Mouse (Mus musculus) adrenal gland, adult 8-10 months (tissue): ENCODE measurements around the gene Enpp3. TPM values are rescaled to one million over a fixed set of nuclear protein-coding genes. Genes with fewer than 3 reads are reported as not detected.
"Not testable (repeated sequence)": the region's sequence is repeated elsewhere in the genome, so short reads cannot be mapped to it uniquely, and the experiment has no call there.

Experiments
- DNase-seq: peaks from one replicate; pipeline ENCODE4 v3.0.0; 2022
- total RNA-seq, 4 experiments: library from RNA; stranded (reverse); gene quantifications; 2 replicates each; pipeline ENCODE4 v1.2.4; 2022

Gene Enpp3
- total RNA-seq, 4 experiments from 2014 or later = 2.3 to 3.2 (median 2.4) TPM

- DNase-seq = no peak
Observed at GRCm38 (mm10) chr10:24822842-24823241, 19.8 kb downstream of the Enpp3 start.

GRCm38 (mm10) chr10:24821990-24822676 lies 20.5 kb downstream of the Enpp3 start:
- DNase-seq = no peak

GRCm38 (mm10) chr10:24819526-24819925 lies 23.1 kb downstream of the Enpp3 start:
- no peak for DNase-seq

- DNase-seq = no peak
Observed at GRCm38 (mm10) chr10:24810639-24811038, 32.0 kb downstream of the Enpp3 start.

- DNase-seq = no peak
Observed at GRCm38 (mm10) chr10:24806756-24807155, 35.9 kb downstream of the Enpp3 start.

- no peak for DNase-seq
Observed at GRCm38 (mm10) chr10:24805876-24806275, 36.7 kb downstream of the Enpp3 start.

- DNase-seq = no peak
Observed at GRCm38 (mm10) chr10:24805173-24805572, 37.5 kb downstream of the Enpp3 start.

- DNase-seq = not testable (repeated sequence)
Observed at GRCm38 (mm10) chr10:24802742-24803244, 39.8 kb downstream of the Enpp3 start.

GRCm38 (mm10) chr10:24801796-24802195 lies 40.8 kb downstream of the Enpp3 start:
- no peak for DNase-seq

GRCm38 (mm10) chr10:24797246-24797645 lies 45.4 kb downstream of the Enpp3 start:
- no peak for DNase-seq

- DNase-seq = no peak
Observed at GRCm38 (mm10) chr10:24792756-24793155, 49.9 kb downstream of the Enpp3 start.

- DNase-seq = peak; percentile 11
Observed at GRCm38 (mm10) chr10:24789747-24790545, 52.7 kb downstream of the Enpp3 start.

- no peak for DNase-seq
Observed at GRCm38 (mm10) chr10:24785345-24785744, 57.3 kb downstream of the Enpp3 start.

- no peak for DNase-seq
Observed at GRCm38 (mm10) chr10:24784624-24785276, 57.9 kb downstream of the Enpp3 start.

- DNase-seq = no peak
Observed at GRCm38 (mm10) chr10:24783946-24784345, 58.7 kb downstream of the Enpp3 start.

- DNase-seq = no peak
Observed at GRCm38 (mm10) chr10:24778643-24779020, 64.0 kb downstream of the Enpp3 start.

GRCm38 (mm10) chr10:24777916-24778642 lies 64.5 kb downstream of the Enpp3 start:
- DNase-seq = no peak

GRCm38 (mm10) chr10:24769496-24769895 lies 73.1 kb downstream of the Enpp3 start:
- DNase-seq = no peak

GRCm38 (mm10) chr10:24767695-24768094 lies 74.9 kb downstream of the Enpp3 start:
- DNase-seq = no peak

- no peak for DNase-seq
Observed at GRCm38 (mm10) chr10:24766061-24766460, 76.6 kb downstream of the Enpp3 start.

GRCm38 (mm10) chr10:24765151-24765755 lies 77.4 kb downstream of the Enpp3 start:
- no peak for DNase-seq

GRCm38 (mm10) chr10:24764640-24765039 lies 78.0 kb downstream of the Enpp3 start:
- no peak for DNase-seq
